Mouse (Mus musculus): Measurements from ENCODE around the gene Slc35c1. TPM values are rescaled to one million over a fixed set of nuclear protein-coding genes. Genes with fewer than 3 reads are reported as not detected.

Slc35c1 gene
- polyA plus RNA-seq, 1 experiment from 2014 or later: 19.6 TPM

DNA sequence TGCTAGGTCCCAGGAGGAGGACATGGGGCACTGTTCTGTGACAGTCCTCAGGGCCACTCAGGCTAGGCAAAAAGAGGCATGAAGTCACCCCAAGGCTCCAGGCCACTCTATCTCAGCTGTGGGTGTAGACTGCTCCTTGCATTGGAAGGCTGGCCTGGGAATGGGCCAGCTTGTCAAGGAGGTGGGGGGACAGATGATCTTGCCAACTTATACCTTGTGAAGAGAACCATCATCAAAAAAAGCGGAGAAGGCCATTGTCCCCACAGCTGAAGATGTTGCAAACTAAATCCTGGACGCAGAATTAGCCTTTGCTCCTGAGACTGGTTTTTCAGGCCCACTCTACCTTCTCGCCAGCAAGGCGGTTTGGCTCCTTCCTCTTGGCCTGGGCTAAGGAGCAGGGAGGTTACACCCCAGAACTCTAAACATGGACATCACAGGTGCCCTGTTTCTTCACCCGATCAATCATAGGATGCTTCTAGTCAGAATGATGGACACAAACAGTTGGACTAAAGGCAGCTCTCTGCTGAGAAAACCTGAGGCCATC is 56.5 kb downstream of the Slc35c1 start:
- no peak overlapping the region for H3K4me2 ChIP-seq (ENCODE audit: low read depth, low read length)
- no peak for ATAC-seq (ENCODE audit: low read depth)
- WGBS: 93% methylated on average over 5 of the region's 5 CpGs

More for the DNA sequence above, 56.5 kb downstream of the Slc35c1 start:
- H3K4me3 ChIP-seq (ENCODE audit: low read length): no peak overlapping the region
- H3K27me3 ChIP-seq (ENCODE audit: control insufficient read depth, insufficient read depth, low read depth, low read length): peaks cover 7% of the 10 kb centered on the region
- peaks cover 19% of the 10 kb centered on the region for H3K36me3 ChIP-seq (ENCODE audit: control insufficient read depth, insufficient read depth, low read length)
- no peaks in the 10 kb centered on the region for H3K9me3 ChIP-seq (ENCODE audit: control insufficient read depth, low read length)
- no peak overlapping the region for H3K27ac ChIP-seq (ENCODE audit: low read length)
- peaks cover 5% of the 10 kb centered on the region for H3K4me1 ChIP-seq (replicated peaks; ENCODE audit: control insufficient read depth, insufficient read depth, low read length)
- no peak overlapping the region for H3K9ac ChIP-seq (ENCODE audit: low read length)

Other genes starting within 250 kb of the Slc35c1 start
- 22.0 and 24.5 TPM in 2 replicates for gene Pex16, start 85.9 kb downstream of the Slc35c1 start, polyA plus RNA-seq (2015; fragmentation: Nextera tagmentation; extraction: Ambion mirVana)
- gene Large2, start 85.7 kb downstream of the Slc35c1 start, polyA plus RNA-seq (2015; fragmentation: Nextera tagmentation; extraction: Ambion mirVana): 20.4 and 20.9 TPM in 2 replicates
- gene 1700029I15Rik, start 78.0 kb downstream of the Slc35c1 start, polyA plus RNA-seq (2015; fragmentation: Nextera tagmentation; extraction: Ambion mirVana): 2.5 and 4.9 TPM in 2 replicates
- gene Mapk8ip1, start 59.3 kb downstream of the Slc35c1 start, polyA plus RNA-seq (2015; fragmentation: Nextera tagmentation; extraction: Ambion mirVana): 8.9 and 11.0 TPM in 2 replicates
- gene Cry2, start 26.5 kb downstream of the Slc35c1 start, polyA plus RNA-seq (2015; fragmentation: Nextera tagmentation; extraction: Ambion mirVana): 28.8 and 29.8 TPM in 2 replicates
- 1.5 and 1.7 TPM in 2 replicates for gene Chst1, start 139.2 kb upstream of the Slc35c1 start, polyA plus RNA-seq (2015; fragmentation: Nextera tagmentation; extraction: Ambion mirVana)